Mouse (Mus musculus) cerebellum, adult 2 months (tissue): ENCODE data around the gene Eps15l1.

ENCODE experiments used
- CTCF ChIP-seq: fragments of 200-500 bp; IDR thresholded peaks from 2 replicates; pipeline ENCODE4 v1.5.1; 2011; ENCODE audit warnings: low read depth, mild to moderate bottlenecking, control low read depth, low read length, moderate library complexity, borderline replicate concordance; ENCODE audit not compliant: insufficient read depth
- POLR2A ChIP-seq: fragments of 200-500 bp; IDR thresholded peaks from 2 replicates; pipeline ENCODE4 v1.6.1; 2011; ENCODE audit warnings: low read length, control low read depth, borderline replicate concordance; ENCODE audit not compliant: insufficient read depth

- TF ChIP-seq POLR2A (no peak), CTCF (no peak)
Measured at GRCm38 (mm10) chr8:72363457-72363856, 57.8 kb downstream of the Eps15l1 start.
